Mouse (Mus musculus): ENCODE measurements at regions not wholly inside any gene's neighbourhood (a gene's known extent, or its start where the extent isn't known, plus 50 kb on each side); places are given as distances from the start of the nearest gene placed in this dataset.

- TF ChIP-seq CTCF (IDR thresholded peaks at IDR 0.05; ENCODE audit: low read depth, low read length), result no peak
- no peak for TF ChIP-seq GATA1 (IDR thresholded peaks at IDR 0.05; ENCODE audit: borderline replicate concordance, low read length)
- TF ChIP-seq TAL1 (conservative IDR thresholded peaks at IDR 0.05; ENCODE audit: low read depth, low read length), result no peak
Observed at GRCm38 (mm10) chr2:21970774-21971406, 256.4 kb upstream of the Myo3a start.

All from G1E (cell line).